In genomic region chr7:127708207-127709078, GRCm38 (mm10) we compare ENCODE assay signal across 8 mouse cellular contexts. TPM values are rescaled to one million over a fixed set of nuclear protein-coding genes. Genes with fewer than 3 reads are reported as not detected.
DNase-seq lines count a peak whose midpoint lies in the region; ATAC-seq and TF ChIP-seq lines count a peak whose summit lies in the region.

Gene Bcl7c (minus strand): TSS chr7:127708933.

- no peaks in the 10 kb centered on the region for H3K9me3 ChIP-seq in hindbrain, embryonic 15.5 days

- H3K27me3 ChIP-seq in hindbrain, embryonic 15.5 days: no peaks in the 10 kb centered on the region

- peaks cover 22% of the 10 kb centered on the region; the same call in 1 of the 2 replicates for H3K36me3 ChIP-seq in hindbrain, embryonic 15.5 days
- H3K36me3 ChIP-seq in macrophage (ENCODE audit: inconsistent target): peaks cover 4% of the 10 kb centered on the region; the same call in 1 of the 2 replicates

- peak; percentile 74 to 87 for DNase-seq in cerebellum, postnatal 4 days (ENCODE audit: low spot score in 2 of 2)
- DNase-seq in gastrocnemius, adult 18-20 months (ENCODE audit: low spot score): peak; percentile 89
- DNase-seq in left cerebral cortex, adult 2 months (ENCODE audit: extremely low spot score in 1 of 2, low spot score in 2 of 2): peak; percentile 87
- peak; percentile 86 for DNase-seq in retina, postnatal 7 days (ENCODE audit: low read depth, low spot score)
- peak; percentile 83 for DNase-seq in urinary bladder, adult 2 months (ENCODE audit: low spot score)

- peak; percentile 58 for ATAC-seq in activated CD4-positive, CD25-positive, alpha-beta regulatory T cell, adult 4 months
- ATAC-seq in hindbrain, embryonic 15.5 days (ENCODE audit: low FRiP score, low read depth): peak; percentile 82

- peaks cover 32% of the 10 kb centered on the region for H3K4me1 ChIP-seq in hindbrain, embryonic 15.5 days (replicated peaks)

- H3K9ac ChIP-seq in hindbrain, embryonic 15.5 days: peak within 1 kb of the TSS; percentile 61

- H3K4me3 ChIP-seq in hindbrain, embryonic 15.5 days: peak within 1 kb of the TSS; percentile 61
- H3K4me3 ChIP-seq in left cerebral cortex, adult 2 months: peak within 1 kb of the TSS; percentile 92
- peak within 1 kb of the TSS; percentile 44 for H3K4me3 ChIP-seq in macrophage (ENCODE audit: inconsistent target)

- intact Hi-C loops in left cerebral cortex, adult 2 months (cut with DNase I): loop anchor here (1.0 to 2.0 kb wide), 2 partner anchors 14 to 33 kb away; no protein-coding TSS in a partner anchor

- WGBS in hindbrain, embryonic 15.5 days: under 1% methylated on average over 54 of the region's 90 CpGs
- 2% methylated on average over 86 of the region's 90 CpGs for WGBS in macrophage (ENCODE audit: missing documents)

- TF ChIP-seq CTCF in left cerebral cortex, adult 2 months (IDR thresholded peaks at IDR 0.05): peak; percentile 60

- no peaks in the 10 kb centered on the region for H3K79me2 ChIP-seq in macrophage (ENCODE audit: inconsistent target)

- peak within 1 kb of the TSS; percentile 74 for H3K4me2 ChIP-seq in hindbrain, embryonic 15.5 days

- H3K27ac ChIP-seq in hindbrain, embryonic 15.5 days (replicated peaks): peak within 1 kb of the TSS; percentile 90
- peak within 1 kb of the TSS; percentile 92 for H3K27ac ChIP-seq in left cerebral cortex, adult 2 months
- no peak within 1 kb of the TSS for H3K27ac ChIP-seq in macrophage

RNA-seq across cellular contexts. Expression of gene Bcl7c, which starts in this region (rescaled TPM):
- 1 to 10 TPM; 4.2 to 6.2 TPM for polyA plus RNA-seq in activated CD4-positive, CD25-positive, alpha-beta regulatory T cell, adult 4 months (2017; shearing (Covaris generic))
- 10 to 100 TPM; 26.2 to 37.9 TPM for total RNA-seq in gastrocnemius, adult 18-20 months (2021)
- polyA plus RNA-seq in hindbrain, embryonic 15.5 days (2015; fragmentation: Nextera tagmentation; extraction: Ambion mirVana): 53.2 and 55.1 TPM in 2 replicates
- 10 to 100 TPM; 32.7 to 39.9 TPM for total RNA-seq in left cerebral cortex, adult 2 months (2021)
- total RNA-seq in macrophage (2018; cell fraction: chromatin; rRNA removed): 10 to 100 TPM in 18 of 26 experiments, 1 to 10 TPM in 8; 4.9 to 29.6 (median 11.9) TPM
- total RNA-seq in macrophage (2018; cell fraction: cytosol; rRNA removed): 10 to 100 TPM; 16.8 to 50.4 (median 30.5) TPM
- total RNA-seq in macrophage (2018; cell fraction: nucleus; rRNA removed): 10 to 100 TPM in 21 of 26 experiments, 1 to 10 TPM in 5; 7.8 to 33.2 (median 14.5) TPM
- 16.0 to 37.5 TPM (median 23.3 TPM) in 3 replicates for polyA plus RNA-seq in macrophage (2018)
- 26.0 and 30.3 TPM in 2 replicates for polyA plus RNA-seq in urinary bladder, adult 2 months (2012; rRNA removed)
